Mouse (Mus musculus): Measurements from ENCODE around the gene Gm8127. TPM values are rescaled to one million over a fixed set of nuclear protein-coding genes. Genes with fewer than 3 reads are reported as not detected.
"Not testable (repeated sequence)": the region's sequence is repeated elsewhere in the genome, so short reads cannot be mapped to it uniquely, and the experiment has no call there.

Gm8127 gene
- polyA plus RNA-seq (2015; fragmentation: Nextera tagmentation; extraction: Ambion mirVana) = not detected in 2 replicates

GRCm38 (mm10) chr14:43293503-43293902, at the start of gene Gm8127:
Gene Gm8127 (minus strand): TSS chr14:43293832.
- not testable (repeated sequence) for H3K27ac ChIP-seq (ENCODE audit: low read depth, low read length); H3K27me3 ChIP-seq (replicated peaks; ENCODE audit: control insufficient read depth, insufficient read depth, low read length); H3K4me3 ChIP-seq (ENCODE audit: low read depth, low read length); H3K4me2 ChIP-seq (replicated peaks; ENCODE audit: low read depth); H3K9me3 ChIP-seq (ENCODE audit: control insufficient read depth); ATAC-seq; H3K36me3 ChIP-seq (ENCODE audit: control insufficient read depth, insufficient read depth); H3K9ac ChIP-seq (ENCODE audit: low read depth, low read length); H3K4me1 ChIP-seq (replicated peaks; ENCODE audit: control insufficient read depth, insufficient read depth, low read length)
- WGBS = 77% methylated on average over 3 of the region's 3 CpGs

- H3K27me3 ChIP-seq (replicated peaks; ENCODE audit: control insufficient read depth, insufficient read depth, low read length); H3K4me1 ChIP-seq (replicated peaks; ENCODE audit: control insufficient read depth, insufficient read depth, low read length); H3K9me3 ChIP-seq (ENCODE audit: control insufficient read depth); H3K27ac ChIP-seq (ENCODE audit: low read depth, low read length); H3K4me3 ChIP-seq (ENCODE audit: low read depth, low read length); H3K9ac ChIP-seq (ENCODE audit: low read depth, low read length); H3K36me3 ChIP-seq (ENCODE audit: control insufficient read depth, insufficient read depth); H3K4me2 ChIP-seq (replicated peaks; ENCODE audit: low read depth); ATAC-seq: not testable (repeated sequence)
- WGBS = 58% methylated on average over 1 of the region's 1 CpGs
Measured at GRCm38 (mm10) chr14:43337646-43338045, 44.0 kb upstream of the Gm8127 start.

- not testable (repeated sequence) for H3K9ac ChIP-seq (ENCODE audit: low read depth, low read length); H3K9me3 ChIP-seq (ENCODE audit: control insufficient read depth); H3K27me3 ChIP-seq (replicated peaks; ENCODE audit: control insufficient read depth, insufficient read depth, low read length); H3K36me3 ChIP-seq (ENCODE audit: control insufficient read depth, insufficient read depth); H3K4me3 ChIP-seq (ENCODE audit: low read depth, low read length); ATAC-seq; H3K27ac ChIP-seq (ENCODE audit: low read depth, low read length); H3K4me1 ChIP-seq (replicated peaks; ENCODE audit: control insufficient read depth, insufficient read depth, low read length); H3K4me2 ChIP-seq (replicated peaks; ENCODE audit: low read depth)
- 89% methylated on average over 9 of the region's 11 CpGs for WGBS
Measured at GRCm38 (mm10) chr14:43331362-43331880, 37.8 kb upstream of the Gm8127 start.

- ATAC-seq; H3K9me3 ChIP-seq (ENCODE audit: control insufficient read depth); H3K4me2 ChIP-seq (replicated peaks; ENCODE audit: low read depth); H3K36me3 ChIP-seq (ENCODE audit: control insufficient read depth, insufficient read depth); H3K27ac ChIP-seq (ENCODE audit: low read depth, low read length); H3K4me3 ChIP-seq (ENCODE audit: low read depth, low read length); H3K9ac ChIP-seq (ENCODE audit: low read depth, low read length); H3K27me3 ChIP-seq (replicated peaks; ENCODE audit: control insufficient read depth, insufficient read depth, low read length); H3K4me1 ChIP-seq (replicated peaks; ENCODE audit: control insufficient read depth, insufficient read depth, low read length): not testable (repeated sequence)
- WGBS = 70% methylated on average over 2 of the region's 2 CpGs
Measured at GRCm38 (mm10) chr14:43328603-43329002, 35.0 kb upstream of the Gm8127 start.

- not testable (repeated sequence) for ATAC-seq; H3K27ac ChIP-seq (ENCODE audit: low read depth, low read length); H3K4me2 ChIP-seq (replicated peaks; ENCODE audit: low read depth); H3K36me3 ChIP-seq (ENCODE audit: control insufficient read depth, insufficient read depth); H3K4me3 ChIP-seq (ENCODE audit: low read depth, low read length); H3K9ac ChIP-seq (ENCODE audit: low read depth, low read length); H3K9me3 ChIP-seq (ENCODE audit: control insufficient read depth); H3K4me1 ChIP-seq (replicated peaks; ENCODE audit: control insufficient read depth, insufficient read depth, low read length); H3K27me3 ChIP-seq (replicated peaks; ENCODE audit: control insufficient read depth, insufficient read depth, low read length)
Measured at GRCm38 (mm10) chr14:43319516-43319915, 25.9 kb upstream of the Gm8127 start.

- H3K4me2 ChIP-seq (replicated peaks; ENCODE audit: low read depth); H3K27me3 ChIP-seq (replicated peaks; ENCODE audit: control insufficient read depth, insufficient read depth, low read length); H3K4me3 ChIP-seq (ENCODE audit: low read depth, low read length); ATAC-seq; H3K9me3 ChIP-seq (ENCODE audit: control insufficient read depth); H3K36me3 ChIP-seq (ENCODE audit: control insufficient read depth, insufficient read depth); H3K27ac ChIP-seq (ENCODE audit: low read depth, low read length); H3K4me1 ChIP-seq (replicated peaks; ENCODE audit: control insufficient read depth, insufficient read depth, low read length); H3K9ac ChIP-seq (ENCODE audit: low read depth, low read length): not testable (repeated sequence)
- 89% methylated on average over 3 of the region's 3 CpGs for WGBS
Measured at GRCm38 (mm10) chr14:43278681-43279080, 15.0 kb downstream of the Gm8127 start.

- not testable (repeated sequence) for H3K4me1 ChIP-seq (replicated peaks; ENCODE audit: control insufficient read depth, insufficient read depth, low read length); H3K9me3 ChIP-seq (ENCODE audit: control insufficient read depth); H3K9ac ChIP-seq (ENCODE audit: low read depth, low read length); H3K36me3 ChIP-seq (ENCODE audit: control insufficient read depth, insufficient read depth); H3K4me3 ChIP-seq (ENCODE audit: low read depth, low read length); H3K27me3 ChIP-seq (replicated peaks; ENCODE audit: control insufficient read depth, insufficient read depth, low read length); ATAC-seq; H3K27ac ChIP-seq (ENCODE audit: low read depth, low read length); H3K4me2 ChIP-seq (replicated peaks; ENCODE audit: low read depth)
- WGBS = 53% methylated on average over 4 of the region's 4 CpGs
Measured at GRCm38 (mm10) chr14:43278146-43278545, 15.5 kb downstream of the Gm8127 start.

GRCm38 (mm10) chr14:43277468-43277867, 16.2 kb downstream of the Gm8127 start:
- not testable (repeated sequence) for H3K4me1 ChIP-seq (replicated peaks; ENCODE audit: control insufficient read depth, insufficient read depth, low read length); H3K36me3 ChIP-seq (ENCODE audit: control insufficient read depth, insufficient read depth); H3K9ac ChIP-seq (ENCODE audit: low read depth, low read length); ATAC-seq; H3K27me3 ChIP-seq (replicated peaks; ENCODE audit: control insufficient read depth, insufficient read depth, low read length); H3K4me3 ChIP-seq (ENCODE audit: low read depth, low read length); H3K27ac ChIP-seq (ENCODE audit: low read depth, low read length); H3K4me2 ChIP-seq (replicated peaks; ENCODE audit: low read depth); H3K9me3 ChIP-seq (ENCODE audit: control insufficient read depth)
- 64% methylated on average over 2 of the region's 2 CpGs for WGBS

- H3K27me3 ChIP-seq (replicated peaks; ENCODE audit: control insufficient read depth, insufficient read depth, low read length) = not testable (repeated sequence)
Measured at GRCm38 (mm10) chr14:43275752-43276151, 17.9 kb downstream of the Gm8127 start.

GRCm38 (mm10) chr14:43274986-43275511, 18.6 kb downstream of the Gm8127 start, which contains the start of gene Gm9732:
Gene Gm9732 (plus strand): TSS chr14:43275036.
- not testable (repeated sequence) for H3K27ac ChIP-seq (ENCODE audit: low read depth, low read length); ATAC-seq; H3K27me3 ChIP-seq (replicated peaks; ENCODE audit: control insufficient read depth, insufficient read depth, low read length); H3K4me3 ChIP-seq (ENCODE audit: low read depth, low read length); H3K4me1 ChIP-seq (replicated peaks; ENCODE audit: control insufficient read depth, insufficient read depth, low read length); H3K36me3 ChIP-seq (ENCODE audit: control insufficient read depth, insufficient read depth); H3K9me3 ChIP-seq (ENCODE audit: control insufficient read depth); H3K9ac ChIP-seq (ENCODE audit: low read depth, low read length); H3K4me2 ChIP-seq (replicated peaks; ENCODE audit: low read depth)
- WGBS = 77% methylated on average over 8 of the region's 8 CpGs

More at GRCm38 (mm10) chr14:43275752-43276151, 17.9 kb downstream of the Gm8127 start:
- ATAC-seq; H3K4me1 ChIP-seq (replicated peaks; ENCODE audit: control insufficient read depth, insufficient read depth, low read length); H3K4me2 ChIP-seq (replicated peaks; ENCODE audit: low read depth); H3K9me3 ChIP-seq (ENCODE audit: control insufficient read depth); H3K27ac ChIP-seq (ENCODE audit: low read depth, low read length); H3K9ac ChIP-seq (ENCODE audit: low read depth, low read length); H3K4me3 ChIP-seq (ENCODE audit: low read depth, low read length); H3K36me3 ChIP-seq (ENCODE audit: control insufficient read depth, insufficient read depth): not testable (repeated sequence)
- 87% methylated on average over 1 of the region's 1 CpGs for WGBS

Data from intestine, postnatal 0 days (tissue).